Mouse (Mus musculus) ES-Bruce4 (cell line): ENCODE data around the gene Cel.

Source experiments
- CTCF ChIP-seq: IDR thresholded peaks from one replicate; pipeline ENCODE4 v1.8.1; 2011; ENCODE audit warnings: low read depth, low read length
- POLR2A ChIP-seq: IDR thresholded peaks from one replicate; pipeline ENCODE4 v1.8.1; 2011; ENCODE audit warnings: low read length; ENCODE audit not compliant: insufficient read depth

DNA sequence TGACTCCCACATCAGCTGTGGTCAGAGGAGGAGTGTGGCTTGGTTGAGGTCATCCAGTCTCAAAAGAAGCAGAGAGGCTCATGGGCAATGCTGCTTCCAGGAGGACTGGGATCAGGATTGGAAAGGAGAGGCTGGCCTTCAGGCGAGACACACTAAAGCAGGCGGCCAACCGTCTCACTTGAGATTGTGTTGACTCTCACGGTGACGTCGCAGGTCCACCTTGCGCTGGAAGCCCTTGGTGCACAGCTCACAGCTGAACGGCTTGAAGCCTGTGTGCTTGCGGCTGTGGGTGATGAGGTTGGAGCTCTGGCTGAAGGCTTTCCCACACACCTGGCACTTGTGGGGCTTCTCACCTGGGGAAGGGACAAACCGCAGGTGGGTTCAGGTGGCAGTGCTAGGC lies 46.6 kb upstream of the Cel start:
- TF ChIP-seq CTCF (no peak), POLR2A (no peak)
